In genomic region chr4:118427768-118428451, GRCm38 (mm10) we compare ENCODE assay signal across 8 mouse cellular contexts. TPM values are rescaled to one million over a fixed set of nuclear protein-coding genes. Genes with fewer than 3 reads are reported as not detected.
DNase-seq lines count a peak whose midpoint lies in the region; ATAC-seq and TF ChIP-seq lines count a peak whose summit lies in the region.

Elovl1 (plus strand) TSS chr4:118428093.

- peak; percentile 85 for DNase-seq in MN1 (ENCODE audit: low spot score)
- DNase-seq in cerebellum, adult 9-10 months: peak; percentile 65
- DNase-seq in hindbrain, embryonic 10.5 days (ENCODE audit: low spot score): peak; percentile 93
- peak; percentile 91 for DNase-seq in layer of hippocampus, adult 9-11 months
- DNase-seq in lung, postnatal 0 days (ENCODE audit: low spot score): peak; percentile 98
- DNase-seq in ovary, postnatal 10 days (ENCODE audit: low spot score): peak; percentile 74
- DNase-seq in thymus, postnatal 14 days: peak; percentile 80

- H3K27me3 ChIP-seq in hindbrain, embryonic 10.5 days (ENCODE audit: insufficient read depth, poor library complexity, severe bottlenecking): no peaks in the 10 kb centered on the region
- no peaks in the 10 kb centered on the region for H3K27me3 ChIP-seq in lung, postnatal 0 days (replicated peaks; ENCODE audit: insufficient read depth, low read length)

- H3K36me3 ChIP-seq in hindbrain, embryonic 10.5 days: peaks cover 47% of the 10 kb centered on the region
- H3K36me3 ChIP-seq in lung, postnatal 0 days (ENCODE audit: insufficient read depth, low read length): peaks cover 9% of the 10 kb centered on the region; the same call in 1 of the 2 replicates

- no peaks in the 10 kb centered on the region for H3K9me3 ChIP-seq in hindbrain, embryonic 10.5 days
- no peaks in the 10 kb centered on the region for H3K9me3 ChIP-seq in lung, postnatal 0 days (ENCODE audit: low read length)

- H3K27ac ChIP-seq in hindbrain, embryonic 10.5 days: peak within 1 kb of the TSS; percentile 93
- peak within 1 kb of the TSS; percentile 96 for H3K27ac ChIP-seq in lung, postnatal 0 days (ENCODE audit: low read length)

- H3K4me3 ChIP-seq in hindbrain, embryonic 10.5 days: peak within 1 kb of the TSS; percentile 76
- H3K4me3 ChIP-seq in lung, postnatal 0 days (ENCODE audit: low read depth, low read length): peak within 1 kb of the TSS; percentile 71

- ATAC-seq in frontal cortex, adult (ENCODE audit: low TSS enrichment): peak; percentile 36
- peak; percentile 96 for ATAC-seq in lung, postnatal 0 days

- TF ChIP-seq CTCF in lung, postnatal 0 days (IDR thresholded peaks at IDR 0.05): peak; percentile 73

- WGBS in hindbrain, embryonic 10.5 days: under 1% methylated on average over 31 of the region's 31 CpGs
- under 1% methylated on average over 21 of the region's 31 CpGs for WGBS in lung, postnatal 0 days

- peak within 1 kb of the TSS; percentile 80 for H3K9ac ChIP-seq in lung, postnatal 0 days (replicated peaks; ENCODE audit: low read depth)

- peaks cover 43% of the 10 kb centered on the region for H3K4me1 ChIP-seq in hindbrain, embryonic 10.5 days (replicated peaks)
- H3K4me1 ChIP-seq in lung, postnatal 0 days (ENCODE audit: insufficient read depth, low read depth, low read length): peaks cover 24% of the 10 kb centered on the region; the same call in 1 of the 2 replicates

- TF ChIP-seq EP300 in lung, postnatal 0 days (IDR thresholded peaks at IDR 0.05): no peak

- H3K4me2 ChIP-seq in lung, postnatal 0 days (replicated peaks; ENCODE audit: low read depth, low read length): peak within 1 kb of the TSS; percentile 83

RNA-seq across cellular contexts. Expression of gene Elovl1, which starts in this region (rescaled TPM):
- polyA plus RNA-seq in hindbrain, embryonic 10.5 days (2016; fragmentation: Nextera tagmentation; extraction: Ambion mirVana): 49.0 and 51.8 TPM in 2 replicates
- 351 and 356 TPM in 2 replicates for polyA plus RNA-seq in lung, postnatal 0 days (2015; fragmentation: Nextera tagmentation; extraction: Ambion mirVana)

Comparison
In these comparisons a context has a peak if more than half of its experiments do, and no peak if none do; other contexts are left out.
1. Peak in every context shown above with its lines: DNase-seq, ATAC-seq, H3K4me3 ChIP-seq and H3K27ac ChIP-seq.